Mouse (Mus musculus) hindbrain, embryonic 11.5 days (tissue): ENCODE measurements at regions not wholly inside any gene's neighbourhood (a gene's known extent, or its start where the extent isn't known, plus 50 kb on each side); places are given as distances from the start of the nearest gene placed in this dataset.

Experiments
- ATAC-seq: fragments of 200-750 bp; cut with Nextera tagmentation; 2 replicates; pipeline ENCODE4 v1.8.0; 2017; ENCODE audit warnings: mild to moderate bottlenecking, moderate TSS enrichment, moderate library complexity; ENCODE audit not compliant: low FRiP score
- DNase-seq: peaks from one replicate; pipeline ENCODE4 v3.0.0-alpha.2; 2015; ENCODE audit warnings: low spot score
- H3K27ac ChIP-seq: fragments of 300-500 bp; sonication (generic); 2 replicates; pipeline ENCODE4 v1.5.1; 2014; ENCODE audit warnings: mild to moderate bottlenecking, low read depth, low read length
- H3K27me3 ChIP-seq: fragments of 300-500 bp; sonication (generic); 2 replicates; pipeline ENCODE4 v1.6.1; 2014; ENCODE audit warnings: mild to moderate bottlenecking, low read length, moderate library complexity, mixed read lengths; ENCODE audit not compliant: control insufficient read depth, insufficient read depth
- H3K36me3 ChIP-seq: fragments of 300-500 bp; sonication (generic); 2 replicates; pipeline ENCODE4 v1.6.1; 2014; ENCODE audit warnings: mild to moderate bottlenecking, low read length, moderate library complexity, mixed read lengths; ENCODE audit not compliant: control insufficient read depth, insufficient read depth
- H3K4me1 ChIP-seq: fragments of 300-500 bp; sonication (generic); replicated peaks from 2 replicates; pipeline ENCODE4 v1.6.1; 2014; ENCODE audit warnings: low read length, mixed read lengths; ENCODE audit not compliant: control insufficient read depth, insufficient read depth
- H3K4me2 ChIP-seq: fragments of 300-500 bp; sonication (generic); replicated peaks from 2 replicates; pipeline ENCODE4 v1.6.1; 2014; ENCODE audit warnings: mild to moderate bottlenecking, low read depth, low read length
- H3K4me3 ChIP-seq: fragments of 300-500 bp; sonication (generic); 2 replicates; pipeline ENCODE4 v1.5.1; 2014; ENCODE audit warnings: low read depth, low read length
- H3K9ac ChIP-seq: fragments of 300-500 bp; sonication (generic); 2 replicates; pipeline ENCODE4 v1.6.1; 2014; ENCODE audit warnings: low read depth, low read length
- H3K9me3 ChIP-seq: fragments of 300-500 bp; sonication (generic); 2 replicates; pipeline ENCODE4 v1.6.1; 2016; ENCODE audit warnings: low read length; ENCODE audit not compliant: control insufficient read depth
- WGBS: fragments of 180-500 bp; shearing (Covaris S2); extraction: QIAGEN DNeasy Blood & Tissue Kit; methylation state at CpG from one replicate; pipeline ENCODE4 v1.1.7; 2014; 5-methylcytosine and 5-hydroxymethylcytosine counted together

DNA sequence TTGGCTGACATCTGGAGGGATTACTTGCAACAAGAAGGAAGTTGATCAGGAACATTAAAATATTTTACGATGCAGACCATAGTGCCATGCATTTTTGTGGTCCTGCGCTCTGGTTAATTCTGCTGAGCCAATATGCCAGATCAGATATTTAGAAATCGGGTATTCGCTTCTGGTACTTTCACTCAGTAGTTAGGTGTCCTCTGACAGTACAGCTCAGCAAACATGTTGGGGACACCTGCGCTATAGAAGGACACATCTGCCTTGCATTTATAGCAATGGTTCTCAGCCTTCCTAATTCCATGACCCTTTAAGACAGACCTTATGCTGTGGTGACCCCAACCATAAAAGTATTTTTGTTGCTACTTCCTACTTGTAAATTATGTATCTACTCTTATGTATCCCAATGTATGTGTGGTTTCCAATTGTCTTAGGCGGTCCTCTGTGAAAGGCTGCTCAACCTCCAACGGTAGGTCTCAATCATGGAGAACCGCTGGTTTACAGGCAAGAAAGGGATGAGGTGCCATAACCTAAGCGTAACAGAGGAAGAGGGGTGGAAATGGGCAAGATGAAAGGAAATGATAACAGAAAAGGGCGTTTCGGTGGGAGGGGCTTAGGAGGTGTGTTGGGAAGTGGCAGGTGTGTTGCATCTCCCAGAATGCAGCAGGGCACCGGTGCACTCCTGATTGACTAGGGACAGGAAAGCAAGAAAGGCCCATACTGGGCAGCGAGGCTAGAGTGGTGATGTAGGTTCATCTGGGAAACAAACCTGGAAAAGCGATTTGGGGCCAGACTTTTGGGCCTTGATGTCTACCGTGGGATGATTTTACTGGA is 92.3 kb upstream of the Cpm start:
- DNase-seq (no peak), ATAC-seq (no peak)
- no peak overlapping the region for H3K4me2 ChIP-seq
- H3K27ac ChIP-seq = no peak overlapping the region
- H3K27me3 ChIP-seq = no peaks in the 10 kb centered on the region
- no peaks in the 10 kb centered on the region for H3K4me1 ChIP-seq
- no peak overlapping the region for H3K4me3 ChIP-seq
- no peaks in the 10 kb centered on the region for H3K36me3 ChIP-seq
- 94% methylated on average over 15 of the region's 15 CpGs for WGBS
- H3K9ac ChIP-seq = no peak overlapping the region
- no peaks in the 10 kb centered on the region for H3K9me3 ChIP-seq

DNA sequence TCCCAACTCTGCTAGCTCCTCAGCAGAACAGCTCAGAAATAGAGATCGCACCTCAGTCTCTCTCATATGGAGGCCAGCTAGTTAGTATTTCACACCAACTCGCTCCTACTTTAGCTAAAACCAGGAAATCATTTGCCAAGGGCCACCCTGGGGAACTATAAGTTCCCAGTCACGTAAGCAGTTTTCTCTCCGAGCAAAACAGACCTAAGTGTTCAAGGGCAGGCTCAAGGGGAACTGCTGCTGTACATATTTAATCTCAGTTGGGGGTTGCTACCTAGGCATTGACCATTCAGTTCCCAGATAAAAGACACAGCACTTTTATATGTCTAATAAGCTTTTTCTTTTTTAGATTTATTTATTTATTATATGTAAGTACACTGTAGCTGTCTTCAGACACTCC is 93.5 kb upstream of the Cpm start:
- H3K9me3 ChIP-seq = no peaks in the 10 kb centered on the region
- no peak overlapping the region for H3K4me3 ChIP-seq
- WGBS = 80% methylated on average over 4 of the region's 4 CpGs
- no peaks in the 10 kb centered on the region for H3K4me1 ChIP-seq
- H3K27me3 ChIP-seq = no peaks in the 10 kb centered on the region
- no peaks in the 10 kb centered on the region for H3K36me3 ChIP-seq
- ATAC-seq = no peak
- no peak overlapping the region for H3K9ac ChIP-seq
- H3K4me2 ChIP-seq = no peak overlapping the region
- no peak for DNase-seq
- no peak overlapping the region for H3K27ac ChIP-seq

DNA sequence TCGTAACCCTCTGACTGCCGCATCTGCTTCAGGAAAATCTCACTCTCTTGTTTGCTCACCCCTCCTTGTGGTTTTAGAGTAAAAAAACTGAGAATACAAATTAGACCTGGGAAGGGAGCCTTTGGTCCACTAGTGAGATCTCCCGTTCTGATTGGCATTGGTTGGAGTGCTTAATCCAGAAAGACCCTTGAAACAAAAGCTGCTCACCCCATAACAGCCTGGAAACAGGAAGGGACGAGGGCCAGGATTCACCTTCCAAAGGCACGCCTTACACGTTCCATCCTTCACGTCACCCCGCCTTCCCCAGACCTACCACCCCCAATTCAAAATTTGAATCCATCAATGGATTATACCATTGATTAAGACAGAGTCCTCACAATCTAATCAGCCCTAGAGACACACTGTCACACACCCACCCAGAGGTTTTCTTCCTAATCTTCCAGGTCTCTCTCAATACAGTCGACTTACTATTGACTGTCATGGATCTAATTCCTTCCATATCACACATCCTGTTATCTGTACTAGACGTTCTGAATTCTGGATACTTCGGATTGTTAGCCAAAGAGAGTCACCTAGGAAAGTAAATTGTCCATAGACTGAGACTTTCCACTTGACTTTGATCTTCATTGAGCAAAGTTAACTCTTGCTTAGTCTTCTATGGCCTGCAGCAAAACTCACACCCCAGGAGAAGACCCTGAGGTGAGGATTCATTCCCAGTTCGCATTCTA is 94.1 kb upstream of the Cpm start:
- Histone ChIP-seq H3K9ac (no peak overlapping the region), H3K27ac (no peak overlapping the region), H3K4me3 (no peak overlapping the region), H3K4me2 (no peak overlapping the region), H3K27me3 (no peaks in the 10 kb centered on the region), H3K9me3 (no peaks in the 10 kb centered on the region), H3K4me1 (no peaks in the 10 kb centered on the region), H3K36me3 (no peaks in the 10 kb centered on the region)
- ATAC-seq = no peak
- DNase-seq = no peak
- WGBS = 92% methylated on average over 12 of the region's 12 CpGs

DNA sequence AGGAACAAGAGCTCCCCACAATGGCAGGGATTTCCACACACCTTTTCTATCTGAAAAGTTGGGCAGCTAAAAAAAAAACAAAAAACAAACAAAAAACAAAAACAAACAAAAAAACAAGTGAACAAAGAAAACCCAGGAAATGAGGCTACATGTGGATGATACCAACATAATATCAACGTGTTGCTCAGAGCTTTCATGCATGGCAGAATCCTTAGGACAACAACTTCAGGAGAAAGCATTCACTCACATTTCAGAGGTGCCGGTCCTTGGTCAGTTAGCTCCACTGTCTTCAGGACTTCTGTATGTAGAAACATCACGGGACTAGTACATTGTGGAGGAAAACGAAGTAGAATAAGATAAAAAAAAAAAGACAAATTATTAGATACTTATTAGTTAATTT is 94.8 kb upstream of the Cpm start:
- H3K4me2 ChIP-seq = no peak overlapping the region
- no peaks in the 10 kb centered on the region for H3K9me3 ChIP-seq
- H3K36me3 ChIP-seq = no peaks in the 10 kb centered on the region
- H3K27ac ChIP-seq = no peak overlapping the region
- no peaks in the 10 kb centered on the region for H3K27me3 ChIP-seq
- no peak overlapping the region for H3K9ac ChIP-seq
- ATAC-seq (no peak), DNase-seq (no peak)
- H3K4me3 ChIP-seq = no peak overlapping the region
- H3K4me1 ChIP-seq = no peaks in the 10 kb centered on the region
- WGBS = 90% methylated on average over 4 of the region's 4 CpGs

DNA sequence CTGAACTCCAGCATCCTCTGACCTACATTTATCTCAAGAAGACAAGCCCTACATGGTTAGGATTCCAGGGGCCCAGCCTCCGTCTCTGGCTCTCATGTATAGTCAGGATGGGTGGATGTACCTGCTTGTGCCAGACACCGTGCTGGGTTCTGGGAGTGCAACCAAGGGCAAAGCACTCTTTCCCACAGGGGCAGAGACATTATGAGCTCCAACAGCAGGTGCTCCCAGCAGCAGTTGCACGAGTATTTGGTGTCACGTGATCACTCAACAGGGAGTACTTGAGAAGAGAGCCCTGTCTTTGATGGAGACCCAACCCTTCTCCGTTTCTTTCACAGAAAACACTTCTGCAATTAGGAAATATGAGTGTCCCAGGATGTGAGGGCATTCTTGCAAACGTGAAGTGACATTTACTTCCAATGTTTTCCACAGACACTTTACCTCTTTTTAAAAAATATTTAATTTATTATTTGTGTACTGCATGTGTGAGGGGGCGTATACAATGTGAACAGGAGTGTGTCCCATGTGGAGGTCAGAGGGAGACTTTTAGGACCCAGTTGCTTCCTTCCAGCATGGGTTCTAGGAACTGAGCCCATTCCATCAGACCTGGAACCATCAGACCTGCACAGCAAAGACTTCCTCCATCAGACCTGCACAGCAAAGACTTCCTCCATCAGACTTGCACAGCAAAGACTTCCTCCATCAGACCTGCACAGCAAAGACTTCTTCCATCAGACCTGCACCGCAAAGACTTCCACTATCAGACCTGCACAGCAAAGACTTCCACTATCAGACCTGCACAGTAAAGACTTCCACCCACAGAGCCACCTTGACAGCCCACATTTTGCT is 95.5 kb upstream of the Cpm start:
- 86% methylated on average over 8 of the region's 8 CpGs for WGBS
- Histone ChIP-seq H3K9ac (no peak overlapping the region), H3K27me3 (no peaks in the 10 kb centered on the region), H3K36me3 (no peaks in the 10 kb centered on the region), H3K27ac (no peak overlapping the region), H3K4me1 (no peaks in the 10 kb centered on the region), H3K4me2 (no peak overlapping the region), H3K9me3 (no peaks in the 10 kb centered on the region), H3K4me3 (no peak overlapping the region)
- ATAC-seq (no peak), DNase-seq (no peak)

DNA sequence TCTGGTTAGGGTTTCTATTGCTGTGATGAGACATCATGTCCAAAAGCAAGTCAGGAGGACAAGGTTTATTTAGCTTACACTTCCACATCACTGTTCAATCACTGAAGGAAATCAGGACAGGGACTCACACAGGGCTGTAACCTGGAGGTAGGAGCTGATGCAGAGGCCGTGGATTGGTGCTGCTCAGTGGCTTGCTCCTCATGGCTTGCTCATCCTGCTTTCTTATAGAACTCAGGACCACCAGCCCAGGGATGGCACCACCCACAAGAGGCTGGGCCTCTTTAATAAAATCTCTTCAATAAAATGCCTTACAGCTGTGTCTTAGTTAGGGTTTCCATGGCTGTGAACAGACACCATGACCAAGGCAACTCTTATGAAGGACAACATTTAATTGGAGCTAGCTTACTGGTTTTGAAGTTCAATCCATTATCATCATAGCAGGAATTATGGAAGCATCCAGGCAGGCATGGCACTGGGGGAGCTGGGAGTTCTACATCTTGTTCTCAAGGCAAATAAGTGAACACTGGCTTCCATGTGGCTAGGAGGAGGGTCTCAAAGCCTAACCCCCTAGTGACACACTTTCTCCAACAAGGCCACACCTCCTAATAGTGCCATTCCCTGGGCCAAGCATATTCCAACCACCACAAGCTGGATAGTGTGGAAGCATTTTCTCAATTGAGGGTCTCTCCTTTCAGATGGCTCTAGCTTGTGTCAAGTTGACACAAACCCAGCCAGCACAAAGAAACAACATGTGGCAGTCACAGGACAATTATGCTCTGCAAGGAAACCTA is 96.4 kb upstream of the Cpm start:
- no peaks in the 10 kb centered on the region for H3K4me1 ChIP-seq
- H3K4me2 ChIP-seq = no peak overlapping the region
- no peak overlapping the region for H3K4me3 ChIP-seq
- no peak overlapping the region for H3K27ac ChIP-seq
- H3K36me3 ChIP-seq = no peaks in the 10 kb centered on the region
- no peak overlapping the region for H3K9ac ChIP-seq
- no peak for ATAC-seq
- WGBS = 100% methylated on average over 1 of the region's 1 CpGs
- H3K9me3 ChIP-seq = no peaks in the 10 kb centered on the region
- DNase-seq = no peak
- H3K27me3 ChIP-seq = no peaks in the 10 kb centered on the region

DNA sequence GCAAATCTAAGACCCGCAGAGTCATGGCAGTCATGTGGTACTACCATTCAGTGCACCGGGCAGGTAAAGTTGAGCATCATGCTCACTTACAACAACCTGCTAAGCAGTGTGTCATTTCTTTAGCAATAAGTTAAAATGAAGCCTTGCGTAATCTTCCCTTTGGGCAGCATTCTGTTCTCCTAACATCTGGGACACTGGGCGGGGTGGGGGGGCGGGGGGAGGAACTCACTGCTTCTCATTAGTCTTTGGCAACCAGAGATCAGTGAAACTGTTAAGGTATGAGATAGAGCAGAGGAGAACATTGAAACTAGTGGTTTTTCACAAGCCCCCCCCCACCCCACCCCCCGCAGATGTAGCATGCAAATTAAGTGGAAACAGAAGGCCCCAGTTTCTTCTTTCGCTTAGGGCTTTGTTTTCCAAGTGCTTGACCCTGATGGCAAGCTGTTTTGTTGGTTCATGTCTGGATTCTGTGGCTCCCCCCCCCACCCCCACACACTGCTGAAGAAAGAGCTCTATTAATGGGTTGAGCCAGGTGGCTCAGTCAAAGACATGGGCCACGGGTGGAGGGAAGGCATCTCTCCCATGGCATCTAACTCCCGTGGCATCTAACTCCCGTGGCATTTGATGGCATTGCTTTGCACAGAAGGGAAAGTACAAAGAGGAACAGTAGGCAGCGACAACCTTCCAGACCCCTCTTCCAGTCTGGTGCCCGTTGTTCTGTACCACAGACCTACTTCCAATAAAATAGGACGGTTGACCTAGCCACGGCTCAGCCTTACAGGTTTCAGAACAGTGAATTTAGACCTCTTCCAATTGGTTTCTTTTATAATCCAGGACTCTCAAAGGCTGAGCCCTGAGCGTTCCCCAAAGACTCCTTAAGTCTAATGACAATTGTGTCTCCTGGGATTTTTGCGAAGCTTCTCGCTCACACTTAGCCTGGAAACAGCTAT is 97.2 kb upstream of the Cpm start:
- Histone ChIP-seq H3K27me3 (no peaks in the 10 kb centered on the region), H3K27ac (no peak overlapping the region), H3K9me3 (no peaks in the 10 kb centered on the region), H3K4me3 (no peak overlapping the region), H3K9ac (no peak overlapping the region), H3K36me3 (no peaks in the 10 kb centered on the region), H3K4me1 (no peaks in the 10 kb centered on the region), H3K4me2 (no peak overlapping the region)
- DNase-seq (no peak), ATAC-seq (no peak)
- 86% methylated on average over 17 of the region's 17 CpGs for WGBS
